Mouse (Mus musculus) megakaryocyte progenitor cell, adult 5-6 weeks (primary cell): ENCODE results near the gene Tmem9b. TPM values are rescaled to one million over a fixed set of nuclear protein-coding genes. Genes with fewer than 3 reads are reported as not detected.

ENCODE experiments used
- ATAC-seq: replicated peaks from 2 replicates; pipeline ENCODE4 v1.8.0; 2016; ENCODE audit warnings: mild to moderate bottlenecking, moderate TSS enrichment, inconsistent platforms; ENCODE audit not compliant: poor library complexity
- total RNA-seq, 2 experiments: library from RNA; stranded (forward) in 1 of 2; stranded (reverse) in 1 of 2; fragments of 157-497, 149-512 nt in 1 of 2; fragments of 200-1000 nt in 1 of 2; gene quantifications; 2 replicates each; pipeline versions ENCODE4 v1.2.3 to v1.2.4; 2015 to 2017

The Tmem9b gene
- total RNA-seq (2015): 40.5 and 46.5 TPM in 2 replicates
- 16.6 and 26.2 TPM in 2 replicates for total RNA-seq (2017)

GRCm38 (mm10) chr7:109752008-109752925 is at the start of gene Tmem9b:
Tmem9b (minus strand) TSS chr7:109752875.
- ATAC-seq: peak; percentile 92

- no peak for ATAC-seq
These were observed 48.0 kb upstream of the Tmem9b start for GRCm38 (mm10) chr7:109800626-109801025.

DNA sequence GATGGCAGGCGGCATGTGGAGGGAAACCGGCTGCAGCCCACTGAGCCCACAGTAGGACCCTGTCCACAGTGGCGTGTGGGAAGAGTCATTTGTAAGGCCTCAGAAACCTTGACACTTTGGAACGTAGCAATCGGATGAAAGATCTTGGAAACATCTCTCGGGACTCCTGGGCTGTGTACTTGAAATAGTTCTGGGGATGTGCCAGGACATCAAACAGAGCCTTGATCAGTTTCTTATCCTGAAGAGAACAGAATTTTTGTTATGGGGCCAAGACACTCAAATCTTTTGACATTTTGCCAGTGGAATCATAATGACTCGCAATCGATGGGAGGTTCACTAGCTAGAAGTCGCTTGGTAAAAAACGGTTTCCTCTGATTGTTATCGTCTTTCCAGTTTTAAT is 46.5 kb upstream of the Tmem9b start:
- no peak for ATAC-seq

- ATAC-seq: no peak; the same call in 1 of the 2 replicates
These were observed 42.9 kb upstream of the Tmem9b start for GRCm38 (mm10) chr7:109795564-109795963.

GRCm38 (mm10) chr7:109794556-109794955 is 41.9 kb upstream of the Tmem9b start:
- no peak for ATAC-seq

- peak; percentile 88 for ATAC-seq
These were observed 40.1 kb upstream of the Tmem9b start for GRCm38 (mm10) chr7:109792759-109793158.

DNA sequence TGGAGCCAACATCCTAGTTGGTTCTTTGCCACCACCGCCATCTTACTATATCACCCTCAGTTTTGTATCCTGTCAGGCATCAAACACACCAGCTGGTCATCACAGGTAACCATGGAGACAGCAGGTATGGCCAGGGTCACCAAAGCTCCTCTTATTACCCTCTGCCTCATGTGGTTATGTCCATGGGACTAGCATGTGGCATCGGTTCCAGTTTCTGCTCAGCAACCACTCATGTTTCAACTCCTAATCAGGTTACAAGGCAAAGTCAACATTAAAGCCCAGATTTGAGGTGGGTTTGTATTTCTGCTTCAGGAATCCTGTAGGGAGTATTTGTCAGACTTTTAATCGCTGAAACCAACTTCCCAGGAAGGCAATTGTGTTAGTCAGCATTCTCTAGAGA is 38.1 kb upstream of the Tmem9b start:
- no peak for ATAC-seq

GRCm38 (mm10) chr7:109787860-109788259 is 35.2 kb upstream of the Tmem9b start:
- ATAC-seq: peak; percentile 47; the same call in 1 of the 2 replicates

- ATAC-seq: no peak
These were observed 30.6 kb upstream of the Tmem9b start for GRCm38 (mm10) chr7:109783281-109783680.

DNA sequence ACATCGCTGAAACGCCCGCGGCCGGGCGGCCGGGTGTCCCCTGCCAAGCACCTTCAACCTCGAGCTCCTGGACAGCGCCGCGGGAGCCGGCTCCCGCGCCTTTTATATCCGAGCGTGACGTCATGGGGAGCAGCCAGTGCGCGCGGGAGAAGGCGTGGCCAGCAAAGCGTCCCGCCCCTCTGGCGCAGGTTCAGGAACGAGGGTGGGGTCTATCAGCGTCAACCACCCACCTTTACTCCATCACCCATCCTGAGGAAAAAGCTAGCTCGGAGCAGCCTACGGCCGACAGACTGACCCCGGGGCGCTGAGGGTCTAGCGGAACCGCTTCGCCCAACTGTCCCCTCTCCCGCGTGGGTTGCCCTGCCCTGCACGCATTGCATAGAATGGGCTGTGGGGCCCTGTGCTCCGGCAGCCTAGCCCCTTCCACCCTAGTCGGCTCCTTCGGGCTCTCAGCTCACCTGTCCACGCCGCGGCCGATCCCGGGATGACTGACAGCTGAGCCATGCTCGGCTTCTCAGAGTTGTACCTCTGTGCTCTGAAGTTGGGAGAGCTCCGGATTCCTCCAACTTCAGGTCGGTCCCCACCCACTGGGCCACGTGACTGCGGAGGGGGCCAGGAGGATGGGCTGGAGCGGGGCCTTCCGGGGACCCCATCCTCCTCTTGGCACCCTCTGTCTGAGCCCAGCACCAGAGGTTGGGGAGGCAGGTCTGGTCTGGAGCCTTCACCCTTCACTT is 29.0 kb upstream of the Tmem9b start, which contains the start of gene Nrip3:
TSS of gene Nrip3 (minus strand) at position 556 of the 734 bp plus-strand sequence.
- peak; percentile 85 for ATAC-seq

DNA sequence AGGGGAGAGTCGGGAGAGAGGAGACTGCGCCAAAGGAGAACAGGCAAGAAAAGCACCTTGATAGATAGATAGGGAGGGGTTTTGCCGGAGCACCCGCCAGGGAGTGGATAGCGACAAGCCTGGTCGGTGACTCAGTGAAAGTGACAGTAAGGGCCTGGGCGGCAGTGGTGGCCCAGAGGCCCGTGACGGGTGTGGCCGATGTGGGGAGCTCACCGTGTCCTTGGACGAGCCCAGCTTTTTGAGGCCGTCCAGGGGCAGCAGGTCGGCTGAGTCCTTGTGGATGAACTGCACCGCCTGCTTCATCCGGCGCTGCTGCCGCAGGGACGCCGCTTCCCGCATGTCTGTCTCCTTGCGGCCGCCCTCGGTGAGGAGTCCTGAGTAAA is 28.4 kb upstream of the Tmem9b start:
- peak; percentile 60 for ATAC-seq

DNA sequence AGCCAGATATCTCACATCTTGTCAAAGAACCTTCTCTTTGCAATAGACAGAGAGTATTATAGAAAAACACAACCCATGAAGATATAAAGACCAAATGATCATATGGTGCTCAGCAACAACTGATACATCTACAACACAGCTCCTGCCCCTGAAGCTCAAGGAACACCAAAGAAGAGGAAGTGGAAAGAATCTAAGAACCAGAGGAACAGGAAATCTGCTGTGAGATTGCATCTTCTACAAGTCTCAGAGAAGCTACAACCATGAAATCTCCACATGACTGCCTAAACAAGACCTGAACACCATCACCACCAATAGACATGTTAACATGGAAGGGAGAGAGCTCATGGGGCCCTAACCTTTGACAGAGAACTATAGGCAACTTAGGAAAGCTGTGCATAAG is 19.6 kb upstream of the Tmem9b start:
- ATAC-seq: 0 out of 2 replicates have a peak, but pooled peaks have one; percentile 20

- peak; percentile 48 for ATAC-seq
These were observed 16.2 kb upstream of the Tmem9b start for GRCm38 (mm10) chr7:109768699-109769383.

DNA sequence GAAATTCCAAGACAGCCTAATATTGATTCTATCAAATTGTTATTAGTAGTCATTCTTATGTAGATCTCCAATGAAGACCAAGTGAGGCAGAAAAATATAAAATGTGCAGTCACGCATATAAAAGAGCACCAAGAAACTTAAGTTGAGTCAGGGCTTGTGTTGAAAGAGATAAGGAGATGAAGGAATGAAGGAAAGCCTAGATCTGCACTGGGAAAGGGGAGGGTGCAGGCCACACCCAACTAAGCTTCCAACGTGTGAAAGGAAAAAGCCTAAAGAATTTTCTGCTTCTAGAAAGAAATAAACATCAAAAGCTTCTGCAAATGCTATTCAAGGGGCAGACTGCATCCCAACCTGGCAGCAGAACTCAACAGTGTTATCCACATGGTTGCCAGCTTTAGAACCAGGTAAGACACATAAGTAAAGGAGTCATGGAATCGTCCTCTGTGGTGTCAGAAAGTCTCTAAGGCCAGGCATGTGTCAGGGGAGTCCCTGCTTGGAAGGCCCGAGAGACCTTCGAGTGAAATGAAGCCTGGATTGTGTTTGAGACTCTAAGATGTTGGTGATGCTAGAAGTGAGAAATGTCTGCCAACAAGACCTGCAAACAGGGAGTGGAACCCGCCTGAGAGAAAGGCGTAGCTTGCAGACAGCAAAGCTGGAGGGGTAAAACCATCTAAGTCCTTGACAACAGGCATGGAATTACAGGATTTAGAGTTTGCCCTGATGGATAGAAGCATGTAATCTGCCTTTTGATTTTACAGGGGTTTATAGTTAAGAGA is 15.1 kb upstream of the Tmem9b start:
- ATAC-seq: peak; percentile 48; the same call in 1 of the 2 replicates

DNA sequence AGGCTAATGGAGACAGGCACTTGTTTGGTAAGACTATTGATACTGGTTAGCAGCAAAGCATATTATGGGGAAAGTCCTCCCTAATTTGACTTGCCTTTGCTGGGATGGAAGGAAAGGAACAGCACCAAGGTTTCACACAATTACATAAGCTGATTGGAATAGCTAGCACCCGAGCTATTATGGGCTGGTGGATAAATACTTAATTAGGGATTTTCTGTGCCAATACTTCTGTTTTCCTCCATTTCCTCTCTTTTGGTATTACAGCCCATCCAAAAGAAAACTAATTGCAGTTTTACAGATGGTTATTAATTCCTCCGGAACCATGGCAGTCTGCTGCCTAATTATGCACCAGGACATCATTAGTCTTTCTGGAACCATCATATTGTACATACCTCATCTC is 11.3 kb upstream of the Tmem9b start:
- ATAC-seq: no peak

DNA sequence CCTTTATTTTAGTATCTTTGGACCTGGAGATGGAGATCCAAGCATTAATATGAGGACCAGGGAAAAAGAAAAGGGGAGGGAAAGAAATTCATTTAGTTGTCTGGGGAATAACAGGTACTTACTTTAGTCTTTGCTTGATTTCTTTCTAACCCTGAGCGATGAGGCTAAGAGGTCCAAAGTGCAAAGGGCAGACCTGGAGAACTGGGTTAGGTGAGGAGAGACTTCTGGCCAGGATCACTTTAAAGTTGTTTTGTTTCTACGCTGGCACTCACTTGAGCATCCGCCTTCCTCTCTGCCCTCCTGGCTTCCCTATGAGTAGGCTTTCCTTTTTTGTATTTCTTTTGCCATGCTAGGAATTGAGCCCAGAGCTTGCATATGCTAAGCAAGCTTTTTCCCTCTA is 3.6 kb upstream of the Tmem9b start:
- ATAC-seq: no peak

- no peak for ATAC-seq
These were observed 1.4 kb upstream of the Tmem9b start for GRCm38 (mm10) chr7:109754034-109754433.

DNA sequence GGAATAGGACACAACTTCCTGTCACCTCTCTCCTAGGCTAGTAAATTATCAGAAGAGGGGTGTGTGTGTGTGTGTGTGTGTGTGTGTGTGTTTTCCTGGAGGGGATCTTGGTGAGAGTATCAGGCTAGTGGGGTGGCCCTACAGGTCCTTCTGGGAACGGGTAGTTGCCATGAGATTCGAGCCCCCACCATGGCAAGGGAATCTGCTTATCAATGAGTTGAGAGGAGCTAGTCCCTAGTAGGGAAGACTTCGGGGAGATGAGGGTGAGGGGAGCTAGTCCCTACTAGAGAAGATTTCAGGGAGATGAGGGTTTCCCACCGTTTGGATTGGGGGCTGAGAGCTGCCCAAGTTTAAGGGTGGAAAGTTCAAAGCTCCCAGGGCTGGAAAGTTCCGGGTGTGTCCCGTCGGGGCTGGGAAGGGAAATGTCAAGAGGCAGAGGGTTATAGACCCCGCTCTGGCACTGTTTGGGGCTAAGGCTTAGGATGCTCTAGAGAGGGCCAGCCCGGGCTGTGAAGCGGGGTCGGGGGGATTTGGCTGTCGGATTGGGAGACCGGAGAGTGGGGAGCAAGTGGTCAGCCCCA is 1.2 kb downstream of the Tmem9b start:
- ATAC-seq: peak; percentile 19

GRCm38 (mm10) chr7:109747747-109748146 is 4.9 kb downstream of the Tmem9b start:
- no peak for ATAC-seq

DNA sequence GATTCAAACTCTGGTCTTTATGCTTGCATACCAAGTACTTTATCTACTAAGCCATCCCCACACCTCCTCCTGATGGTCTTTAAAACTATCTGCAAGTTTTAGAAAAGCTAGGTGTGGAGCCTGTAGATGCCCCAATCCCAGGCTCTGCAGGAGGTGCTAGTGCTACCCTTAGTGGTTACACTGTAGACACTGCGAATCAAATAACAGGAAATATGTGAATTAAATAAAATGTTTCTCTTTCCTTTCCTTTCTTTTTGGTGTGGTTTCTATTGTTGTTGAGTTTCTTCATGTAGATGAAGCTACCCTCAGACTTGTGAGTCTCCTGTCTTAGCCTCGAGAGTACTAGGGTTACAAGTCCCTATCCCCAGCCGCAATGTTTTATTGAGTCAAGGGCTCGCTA is 11.0 kb downstream of the Tmem9b start:
- ATAC-seq: no peak
